Mouse (Mus musculus) CD4-positive, CD25-positive, alpha-beta regulatory T cell, adult 9 weeks (primary cell): Measurements from ENCODE around the gene Rb1. TPM values are rescaled to one million over a fixed set of nuclear protein-coding genes. Genes with fewer than 3 reads are reported as not detected.

ENCODE experiments used
- polyA plus RNA-seq: library from polyadenylated mRNA; unstranded; fragments of 100-300 nt; shearing (Covaris generic); gene quantifications from one replicate; pipeline ENCODE4 v1.2.1, GENCODE M21; 2017

The Rb1 gene
- polyA plus RNA-seq, result 46.1 TPM

GRCm38 (mm10) chr14:73325456-73326381, at the start of gene Rb1:
TSS of gene Rb1 (minus strand) at chr14:73325822.

GRCm38 (mm10) chr14:73237848-73238321, 87.7 kb downstream of the Rb1 start, which contains the start of gene Lpar6:
TSS of gene Lpar6 (plus strand) at chr14:73237895.

Other genes with a start within 250 kb of the Rb1 start
- 88.8 TPM for gene Rcbtb2, start 202.8 kb downstream of the Rb1 start, polyA plus RNA-seq
- gene Lpar6, start 87.9 kb downstream of the Rb1 start, polyA plus RNA-seq, result 24.6 TPM
- 1,032 TPM for gene Itm2b, start 59.5 kb upstream of the Rb1 start, polyA plus RNA-seq
- gene Med4, start 184.2 kb upstream of the Rb1 start, polyA plus RNA-seq, result 90.3 TPM
- 74.5 TPM for gene Sucla2, start 199.5 kb upstream of the Rb1 start, polyA plus RNA-seq
- 7.8 TPM for gene Nudt15, start 222.4 kb upstream of the Rb1 start, polyA plus RNA-seq